Mouse (Mus musculus): ENCODE measurements at regions not wholly inside any gene's neighbourhood (a gene's known extent, or its start where the extent isn't known, plus 50 kb on each side); places are given as distances from the start of the nearest gene placed in this dataset.

DNA sequence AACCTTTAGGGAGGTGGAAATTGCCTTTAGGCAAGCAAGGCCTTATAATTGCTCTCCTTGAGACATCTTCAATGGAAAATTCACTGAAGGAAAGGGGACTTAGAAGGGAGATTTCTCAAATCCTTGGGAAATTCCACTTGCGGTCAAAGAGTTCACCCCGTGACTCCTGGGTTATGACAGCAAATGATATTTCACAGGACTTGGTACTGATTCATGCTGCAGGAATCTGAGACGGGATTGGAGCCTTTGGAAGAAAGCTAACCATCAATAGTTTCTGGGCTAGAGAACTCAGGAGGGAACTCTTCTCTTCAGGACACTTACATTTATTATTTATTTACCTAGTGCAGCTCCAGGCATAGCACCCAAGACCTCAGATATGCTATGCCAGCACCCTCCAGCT is 52.8 kb upstream of the Cxcl5 start:
- DNase-seq = no peak
- intact Hi-C loops (cut with DNase I) = no loop called here

- no peak for DNase-seq
- intact Hi-C loops (cut with DNase I) = no loop called here
Measured at GRCm38 (mm10) chr5:90703653-90704052, 55.5 kb upstream of the Cxcl5 start.

DNA sequence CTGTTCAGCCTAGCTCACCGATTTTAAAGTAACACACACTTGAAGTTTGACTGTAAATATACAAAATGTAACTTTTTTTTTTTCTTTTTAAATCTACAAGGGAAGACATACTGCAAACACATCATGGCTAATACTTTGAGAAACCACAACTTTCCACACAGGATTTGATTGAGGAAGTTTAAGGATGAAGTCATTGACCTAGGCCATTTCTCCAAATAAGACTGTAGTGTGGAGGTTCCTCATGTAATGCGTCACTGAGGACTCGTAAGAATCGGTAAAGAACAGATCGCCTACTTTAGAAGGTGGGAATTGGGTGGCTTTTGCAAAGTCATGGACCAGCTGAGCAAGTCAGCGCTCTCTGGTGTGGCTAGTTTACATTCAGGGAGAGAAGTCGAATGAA is 59.0 kb upstream of the Cxcl5 start:
- intact Hi-C loops (cut with DNase I) = no loop called here
- no peak for DNase-seq

DNA sequence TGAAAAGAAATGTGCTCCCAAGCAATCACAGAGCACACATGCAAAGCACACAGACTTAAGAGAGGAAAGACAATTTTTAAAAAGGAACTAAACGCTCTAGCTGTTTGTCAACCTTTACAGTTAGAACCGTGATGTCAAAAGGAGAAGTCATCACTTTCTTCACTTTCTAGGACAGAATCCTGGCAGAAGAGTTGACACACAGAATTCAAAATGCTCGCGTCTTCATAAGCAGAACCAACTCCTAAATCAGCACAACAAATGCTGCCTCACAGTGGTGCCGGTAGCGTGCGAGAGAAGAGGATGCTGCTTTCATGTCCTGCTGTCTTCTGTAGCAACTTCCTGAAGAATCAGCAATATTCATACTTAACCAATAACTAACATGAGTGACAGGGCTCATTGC is 55.6 kb upstream of the Rassf6 start:
- intact Hi-C loops (cut with DNase I) = no loop called here
- DNase-seq = no peak

DNA sequence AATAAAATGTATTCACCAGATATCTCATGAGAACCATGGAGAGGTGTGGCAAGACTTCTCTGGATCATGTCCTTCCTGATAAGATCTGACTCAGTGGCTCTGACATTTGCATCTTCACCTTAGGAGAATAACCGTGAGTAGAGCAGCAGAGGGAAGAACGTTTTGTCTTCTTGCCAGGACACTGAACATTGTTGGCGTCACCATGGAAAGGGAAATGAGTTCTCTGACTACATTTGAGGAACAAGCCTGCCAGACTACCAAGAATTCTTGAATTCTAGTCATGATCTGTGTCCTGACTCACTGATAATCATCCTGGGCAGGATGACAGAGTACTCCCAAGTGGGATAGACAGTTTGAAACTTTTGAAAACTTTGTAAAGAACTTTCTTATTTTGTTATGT is 54.0 kb upstream of the Rassf6 start:
- intact Hi-C loops (cut with DNase I) = no loop called here
- peak in 1 of 2 experiments; percentile 7 for DNase-seq

GRCm38 (mm10) chr5:90690746-90691145 is 50.3 kb upstream of the Rassf6 start:
- intact Hi-C loops (cut with DNase I) = no loop called here
- no peak for DNase-seq
